Mouse (Mus musculus) heart, embryonic 13.5 days (tissue): Measurements from ENCODE around the gene Phf12. TPM values are rescaled to one million over a fixed set of nuclear protein-coding genes. Genes with fewer than 3 reads are reported as not detected.

Source experiments
- ATAC-seq: fragments of 200-750 bp; cut with Nextera tagmentation; 2 replicates; pipeline ENCODE4 v1.8.0; 2017; ENCODE audit warnings: moderate TSS enrichment; ENCODE audit not compliant: insufficient number of reproducible peaks, low FRiP score, low TSS enrichment; ENCODE audit errors: extremely low read depth
- H3K27ac ChIP-seq: fragments of 300-500 bp; sonication (generic); replicated peaks from 2 replicates; pipeline ENCODE4 v1.5.1; 2015; ENCODE audit warnings: moderate library complexity, mild to moderate bottlenecking, inconsistent platforms
- H3K27me3 ChIP-seq: fragments of 300-500 bp; sonication (generic); replicated peaks from 2 replicates; pipeline ENCODE4 v1.6.1; 2015; ENCODE audit warnings: mild to moderate bottlenecking, inconsistent platforms
- H3K36me3 ChIP-seq: fragments of 300-500 bp; sonication (generic); 2 replicates; pipeline ENCODE4 v1.6.1; 2015; ENCODE audit warnings: mild to moderate bottlenecking, inconsistent platforms
- H3K4me1 ChIP-seq: fragments of 300-500 bp; sonication (generic); 2 replicates; pipeline ENCODE4 v1.6.1; 2015; ENCODE audit warnings: inconsistent platforms
- H3K4me2 ChIP-seq: fragments of 300-500 bp; sonication (generic); 2 replicates; pipeline ENCODE4 v1.6.1; 2015; ENCODE audit warnings: inconsistent platforms, mild to moderate bottlenecking, moderate library complexity
- H3K4me3 ChIP-seq: fragments of 300-500 bp; sonication (generic); 2 replicates; pipeline ENCODE4 v1.5.1; 2015; ENCODE audit warnings: moderate library complexity, mild to moderate bottlenecking, inconsistent platforms
- H3K9ac ChIP-seq: fragments of 300-500 bp; sonication (generic); 2 replicates; pipeline ENCODE4 v1.6.1; 2015; ENCODE audit warnings: inconsistent platforms, mild to moderate bottlenecking, moderate library complexity
- H3K9me3 ChIP-seq: fragments of 300-500 bp; sonication (generic); 2 replicates; pipeline ENCODE4 v1.6.1; 2016; ENCODE audit warnings: inconsistent platforms
- WGBS: fragments of 180-500 bp; shearing (Covaris S2); methylation state at CpG from one replicate; pipeline ENCODE4 v1.1.7; 2015; ENCODE audit warnings: mixed read lengths; 5-methylcytosine and 5-hydroxymethylcytosine counted together
- polyA plus RNA-seq: library from polyadenylated mRNA; unstranded; fragments of >200 nt; fragmentation: Nextera tagmentation; extraction: Ambion mirVana; gene quantifications from 2 replicates; pipeline ENCODE4 v1.2.1, GENCODE M21; 2015

Phf12 gene
- 8.6 and 9.9 TPM in 2 replicates for polyA plus RNA-seq

GRCm38 (mm10) chr11:77982441-77982905, at the start of gene Phf12:
Gene Phf12, plus strand, starts transcription at chr11:77982754.
- Histone ChIP-seq H3K27me3 (peaks cover 17% of the 10 kb centered on the region), H3K27ac (peak within 1 kb of the TSS; percentile 96), H3K4me2 (peak within 1 kb of the TSS; percentile 87), H3K4me3 (peak within 1 kb of the TSS; percentile 86), H3K4me1 (peaks cover 20% of the 10 kb centered on the region), H3K36me3 (peaks cover 18% of the 10 kb centered on the region), H3K9ac (peak within 1 kb of the TSS; percentile 99), H3K9me3 (no peaks in the 10 kb centered on the region)
- peak; percentile 85 for ATAC-seq
- under 1% methylated on average over 62 of the region's 62 CpGs for WGBS

GRCm38 (mm10) chr11:77934111-77934521, 48.4 kb upstream of the Phf12 start:
- Histone ChIP-seq H3K4me1 (peaks cover 15% of the 10 kb centered on the region), H3K36me3 (no peaks in the 10 kb centered on the region), H3K4me3 (no peak overlapping the region), H3K27ac (no peak overlapping the region), H3K4me2 (no peak overlapping the region), H3K9ac (no peak overlapping the region), H3K27me3 (peaks cover 99% of the 10 kb centered on the region), H3K9me3 (no peaks in the 10 kb centered on the region)
- 3% methylated on average over 4 of the region's 4 CpGs for WGBS
- no peak for ATAC-seq

GRCm38 (mm10) chr11:77934568-77935311, 47.8 kb upstream of the Phf12 start:
- peaks cover 15% of the 10 kb centered on the region for H3K4me1 ChIP-seq
- no peak overlapping the region for H3K27ac ChIP-seq
- peaks cover 99% of the 10 kb centered on the region for H3K27me3 ChIP-seq
- H3K4me3 ChIP-seq = no peak overlapping the region
- H3K9me3 ChIP-seq = no peaks in the 10 kb centered on the region
- no peak overlapping the region for H3K4me2 ChIP-seq
- no peak overlapping the region for H3K9ac ChIP-seq
- WGBS = 41% methylated on average over 5 of the region's 5 CpGs
- H3K36me3 ChIP-seq = no peaks in the 10 kb centered on the region
- ATAC-seq = no peak

GRCm38 (mm10) chr11:77936846-77937245, 45.7 kb upstream of the Phf12 start:
- no peak overlapping the region for H3K27ac ChIP-seq
- H3K4me2 ChIP-seq = no peak overlapping the region
- ATAC-seq = no peak
- no peaks in the 10 kb centered on the region for H3K36me3 ChIP-seq
- no peak overlapping the region for H3K4me3 ChIP-seq
- H3K9me3 ChIP-seq = no peaks in the 10 kb centered on the region
- peaks cover 98% of the 10 kb centered on the region for H3K27me3 ChIP-seq
- peaks cover 2% of the 10 kb centered on the region; the same call in 1 of the 2 replicates for H3K4me1 ChIP-seq
- 10% methylated on average over 8 of the region's 8 CpGs for WGBS
- H3K9ac ChIP-seq = no peak overlapping the region

GRCm38 (mm10) chr11:77937649-77938410, 44.7 kb upstream of the Phf12 start:
- Histone ChIP-seq H3K27me3 (peaks cover 96% of the 10 kb centered on the region), H3K4me3 (no peak overlapping the region), H3K9me3 (no peaks in the 10 kb centered on the region), H3K4me1 (no peaks in the 10 kb centered on the region), H3K9ac (no peak overlapping the region), H3K4me2 (no peak overlapping the region), H3K36me3 (no peaks in the 10 kb centered on the region), H3K27ac (no peak overlapping the region)
- 12% methylated on average over 4 of the region's 4 CpGs for WGBS
- no peak for ATAC-seq

GRCm38 (mm10) chr11:77942230-77942629, 40.3 kb upstream of the Phf12 start:
- peaks cover 91% of the 10 kb centered on the region for H3K27me3 ChIP-seq
- no peak overlapping the region for H3K4me2 ChIP-seq
- H3K4me3 ChIP-seq = no peak overlapping the region
- H3K36me3 ChIP-seq = no peaks in the 10 kb centered on the region
- no peaks in the 10 kb centered on the region for H3K4me1 ChIP-seq
- H3K9me3 ChIP-seq = no peaks in the 10 kb centered on the region
- H3K27ac ChIP-seq = no peak overlapping the region
- 38% methylated on average over 5 of the region's 5 CpGs for whole genome bisulfite sequencing
- H3K9ac ChIP-seq = no peak overlapping the region
- ATAC-seq = no peak

- Histone ChIP-seq H3K4me1 (no peaks in the 10 kb centered on the region), H3K9ac (no peak overlapping the region), H3K9me3 (no peaks in the 10 kb centered on the region), H3K4me3 (no peak overlapping the region), H3K27ac (no peak overlapping the region), H3K36me3 (no peaks in the 10 kb centered on the region), H3K27me3 (peaks cover 91% of the 10 kb centered on the region), H3K4me2 (no peak overlapping the region)
- WGBS = 7% methylated on average over 9 of the region's 9 CpGs
- ATAC-seq = no peak
These were observed 34.7 kb upstream of the Phf12 start for GRCm38 (mm10) chr11:77947860-77948259.

GRCm38 (mm10) chr11:77950125-77950685, 32.3 kb upstream of the Phf12 start:
- Histone ChIP-seq H3K4me1 (no peaks in the 10 kb centered on the region), H3K4me3 (no peak overlapping the region), H3K9me3 (no peaks in the 10 kb centered on the region), H3K4me2 (no peak overlapping the region), H3K9ac (no peak overlapping the region), H3K36me3 (no peaks in the 10 kb centered on the region), H3K27ac (no peak overlapping the region), H3K27me3 (peaks cover 95% of the 10 kb centered on the region)
- 7% methylated on average over 12 of the region's 12 CpGs for WGBS
- ATAC-seq = no peak

GRCm38 (mm10) chr11:77950797-77951228, 31.7 kb upstream of the Phf12 start:
- Histone ChIP-seq H3K4me2 (no peak overlapping the region), H3K9me3 (no peaks in the 10 kb centered on the region), H3K4me3 (no peak overlapping the region), H3K36me3 (no peaks in the 10 kb centered on the region), H3K27ac (no peak overlapping the region), H3K4me1 (no peaks in the 10 kb centered on the region), H3K27me3 (peaks cover 95% of the 10 kb centered on the region), H3K9ac (no peak overlapping the region)
- no peak for ATAC-seq
- 43% methylated on average over 5 of the region's 5 CpGs for WGBS

GRCm38 (mm10) chr11:77953671-77954070, 28.9 kb upstream of the Phf12 start:
- H3K9ac ChIP-seq = no peak overlapping the region
- H3K4me3 ChIP-seq = no peak overlapping the region
- no peaks in the 10 kb centered on the region for H3K4me1 ChIP-seq
- peaks cover 93% of the 10 kb centered on the region for H3K27me3 ChIP-seq
- no peaks in the 10 kb centered on the region for H3K9me3 ChIP-seq
- no peak for ATAC-seq
- no peak overlapping the region for H3K27ac ChIP-seq
- no peaks in the 10 kb centered on the region for H3K36me3 ChIP-seq
- H3K4me2 ChIP-seq = no peak overlapping the region
- WGBS = 30% methylated on average over 9 of the region's 9 CpGs

GRCm38 (mm10) chr11:77956428-77956827, 26.1 kb upstream of the Phf12 start:
- no peak overlapping the region for H3K9ac ChIP-seq
- WGBS = 54% methylated on average over 3 of the region's 3 CpGs
- no peak overlapping the region for H3K4me2 ChIP-seq
- no peak for ATAC-seq
- H3K9me3 ChIP-seq = no peaks in the 10 kb centered on the region
- H3K27me3 ChIP-seq = peaks cover 86% of the 10 kb centered on the region
- H3K27ac ChIP-seq = no peak overlapping the region
- H3K4me1 ChIP-seq = peaks cover 14% of the 10 kb centered on the region
- no peak overlapping the region for H3K4me3 ChIP-seq
- no peaks in the 10 kb centered on the region for H3K36me3 ChIP-seq
